Mouse (Mus musculus) E14TG2a.4 (cell line): Measurements from ENCODE around the gene Tifab.
A peak's percentile ranks its signal among the peaks of the same experiment; 100 is the strongest.

Experiments used
- H3K27me3 ChIP-seq: 2 replicates; pipeline ENCODE4 v1.6.1; 2014; ENCODE audit warnings: low read length, control low read depth; ENCODE audit not compliant: insufficient read depth
- H3K36me3 ChIP-seq: 2 replicates; pipeline ENCODE4 v1.6.1; 2014; ENCODE audit warnings: low read length, control low read depth; ENCODE audit not compliant: insufficient read depth
- H3K4me1 ChIP-seq: replicated peaks from 2 replicates; pipeline ENCODE4 v1.6.1; 2014; ENCODE audit warnings: low read depth, low read length, control low read depth
- H3K4me3 ChIP-seq: replicated peaks from 2 replicates; pipeline ENCODE4 v1.5.1; 2014; ENCODE audit warnings: mild to moderate bottlenecking, low read length
- H3K9me3 ChIP-seq: 2 replicates; pipeline ENCODE4 v1.6.1; 2014; ENCODE audit warnings: low read length, control low read depth
- CTCF ChIP-seq: conservative IDR thresholded peaks from 2 replicates; pipeline ENCODE4 v1.5.1; 2014; ENCODE audit warnings: low read length
- NANOG ChIP-seq: IDR thresholded peaks from 2 replicates; pipeline ENCODE4 v1.6.1; 2014; ENCODE audit warnings: borderline replicate concordance, low read length, mixed read lengths
- POU5F1 ChIP-seq: IDR thresholded peaks from 2 replicates; pipeline ENCODE4 v1.6.1; 2014; ENCODE audit warnings: low read length, borderline replicate concordance

Gene Tifab

DNA sequence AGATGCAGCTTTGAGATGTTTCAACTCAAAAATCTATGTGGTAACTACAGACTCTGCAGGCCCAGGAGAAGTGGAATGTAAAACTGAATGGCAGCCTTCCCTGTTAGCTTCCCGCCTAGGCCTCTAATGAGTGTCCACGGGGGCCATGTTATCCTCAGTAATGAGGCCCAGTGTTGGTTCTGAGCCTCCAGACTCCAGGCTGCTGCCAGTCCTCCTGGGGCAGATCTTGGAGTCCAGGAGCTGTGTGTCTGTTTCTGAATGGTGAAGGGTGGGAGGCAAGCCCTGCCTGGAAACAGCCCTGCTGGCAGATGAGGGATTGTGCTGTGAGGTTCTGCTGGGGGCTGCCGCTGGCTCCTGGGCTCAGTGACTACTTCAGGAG is 10.3 kb downstream of the Tifab start:
- H3K27me3 ChIP-seq, result peaks cover 50% of the 10 kb centered on the region
- TF ChIP-seq POU5F1, result no peak
- TF ChIP-seq NANOG, result no peak
- no peak for TF ChIP-seq CTCF
- H3K9me3 ChIP-seq, result no peaks in the 10 kb centered on the region
- no peak overlapping the region for H3K4me3 ChIP-seq
- peaks cover 3% of the 10 kb centered on the region for H3K4me1 ChIP-seq
- no peaks in the 10 kb centered on the region for H3K36me3 ChIP-seq

DNA sequence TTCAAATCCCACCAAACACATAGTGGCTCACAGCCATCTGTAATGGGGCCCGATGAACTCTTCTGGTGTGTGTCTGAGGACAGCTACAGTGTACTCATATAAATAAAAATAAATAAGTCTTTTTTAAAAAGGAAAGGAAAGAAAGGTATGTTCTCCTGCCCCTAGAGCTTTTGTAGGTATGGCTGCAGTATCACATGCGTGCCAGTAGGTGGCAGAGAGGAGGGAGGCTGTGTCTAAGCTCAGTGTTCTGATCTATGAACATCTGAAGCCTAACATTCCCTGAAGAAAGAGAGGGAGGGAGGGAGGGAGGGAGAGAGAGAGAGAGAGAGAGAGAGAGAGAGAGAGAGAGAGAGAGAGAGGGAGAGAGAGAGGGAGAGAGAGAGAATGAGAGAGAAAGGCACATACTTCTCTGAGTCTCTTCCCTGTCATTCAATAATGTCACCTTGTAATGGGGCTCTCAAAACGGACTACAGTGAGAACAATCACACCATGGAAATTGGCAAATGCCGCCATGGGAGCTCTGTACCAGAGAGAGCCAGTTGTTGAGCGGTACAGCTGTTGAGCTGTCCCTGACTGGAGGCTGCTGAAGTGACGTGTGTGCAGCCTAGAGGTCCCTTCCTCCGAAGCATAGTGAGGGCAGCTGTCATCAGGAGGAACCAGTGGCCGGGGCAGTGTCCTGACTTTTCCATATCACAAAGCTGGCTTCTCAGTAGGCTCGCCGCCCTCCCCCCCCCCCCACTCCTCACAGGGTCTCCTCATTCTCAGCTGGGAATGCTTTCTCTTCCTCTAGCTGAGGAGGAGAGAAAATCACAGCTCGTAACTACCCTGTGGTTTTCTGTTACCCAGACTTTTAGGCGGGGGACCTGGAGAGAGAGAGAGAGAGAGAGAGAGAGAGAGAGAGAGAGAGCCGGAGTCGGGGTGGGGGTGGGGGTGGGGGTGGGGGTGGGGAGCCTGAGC is 11.0 kb downstream of the Tifab start:
- Histone ChIP-seq H3K27me3 (peaks cover 50% of the 10 kb centered on the region), H3K4me1 (peaks cover 3% of the 10 kb centered on the region), H3K36me3 (no peaks in the 10 kb centered on the region), H3K9me3 (no peaks in the 10 kb centered on the region), H3K4me3 (no peak overlapping the region)
- no peak for TF ChIP-seq NANOG
- TF ChIP-seq POU5F1, result no peak
- peak; percentile 63 for TF ChIP-seq CTCF

DNA sequence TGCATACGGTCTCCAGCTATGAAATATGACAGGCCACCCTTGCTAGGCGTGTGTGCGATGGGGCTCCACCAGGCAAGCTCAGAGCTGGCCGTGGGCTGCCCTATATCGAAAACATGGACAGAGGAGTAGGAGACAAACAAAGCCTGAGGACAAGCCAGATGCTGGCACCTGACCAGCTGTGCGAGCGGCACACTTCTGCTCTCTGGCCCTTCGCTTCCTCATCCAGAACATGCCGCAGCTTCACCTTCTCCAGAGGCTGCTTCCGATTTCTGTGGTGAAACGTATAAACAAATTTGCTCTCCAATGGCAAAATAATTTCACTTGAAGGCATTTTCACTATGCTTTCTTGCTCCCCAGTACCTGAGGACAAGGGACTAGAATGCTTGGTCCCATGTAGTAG is 13.1 kb downstream of the Tifab start:
- H3K9me3 ChIP-seq, result no peaks in the 10 kb centered on the region
- no peaks in the 10 kb centered on the region for H3K36me3 ChIP-seq
- TF ChIP-seq NANOG (no peak), POU5F1 (no peak), CTCF (no peak)
- peaks cover 3% of the 10 kb centered on the region for H3K4me1 ChIP-seq
- H3K27me3 ChIP-seq, result peaks cover 43% of the 10 kb centered on the region
- H3K4me3 ChIP-seq, result no peak overlapping the region

DNA sequence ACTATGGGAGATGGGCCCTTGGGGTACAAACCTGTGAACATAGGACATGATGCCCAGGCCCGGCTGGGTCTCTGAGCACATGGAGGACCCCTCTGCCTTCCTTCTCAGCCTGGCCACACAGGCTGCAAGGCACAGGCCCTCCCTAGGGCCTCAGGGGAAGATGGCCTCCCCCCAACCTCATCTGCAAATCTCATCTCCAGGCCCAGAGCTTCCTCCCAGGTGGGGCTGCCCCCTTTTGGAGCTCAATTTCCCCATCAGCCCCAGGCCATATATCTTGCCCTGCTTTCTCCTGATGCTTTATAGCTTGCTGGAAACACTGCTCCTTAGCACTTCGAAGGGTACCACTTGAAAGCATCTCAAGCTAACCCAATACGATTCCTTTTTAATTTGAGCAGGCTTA is 14.3 kb downstream of the Tifab start:
- Histone ChIP-seq H3K9me3 (no peaks in the 10 kb centered on the region), H3K27me3 (peaks cover 44% of the 10 kb centered on the region), H3K36me3 (no peaks in the 10 kb centered on the region), H3K4me1 (peaks cover 13% of the 10 kb centered on the region), H3K4me3 (no peak overlapping the region)
- TF ChIP-seq POU5F1, result no peak

DNA sequence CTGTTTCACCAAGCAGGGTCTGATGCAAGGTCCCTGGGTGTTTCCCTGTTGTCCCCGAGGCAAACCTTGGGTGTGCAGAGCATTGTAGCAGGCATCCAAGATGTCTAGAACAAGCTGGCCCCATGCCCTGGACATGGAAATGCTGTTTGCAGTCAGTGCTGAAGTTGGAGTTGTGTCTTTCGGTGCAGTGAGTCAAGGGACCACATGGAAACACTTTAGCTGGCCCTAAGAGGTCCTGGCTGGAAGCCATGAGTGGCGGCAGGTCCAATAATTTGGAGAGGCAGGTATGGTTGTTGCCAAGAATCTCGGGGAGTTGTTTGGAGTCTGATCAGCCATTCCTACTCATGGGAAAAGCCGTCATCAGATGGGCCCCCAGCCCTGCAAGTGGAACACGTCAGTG is 14.9 kb downstream of the Tifab start:
- H3K4me3 ChIP-seq, result no peak overlapping the region
- no peaks in the 10 kb centered on the region for H3K36me3 ChIP-seq
- H3K9me3 ChIP-seq, result no peaks in the 10 kb centered on the region
- no peak for TF ChIP-seq NANOG
- peaks cover 38% of the 10 kb centered on the region for H3K27me3 ChIP-seq
- peaks cover 19% of the 10 kb centered on the region for H3K4me1 ChIP-seq

DNA sequence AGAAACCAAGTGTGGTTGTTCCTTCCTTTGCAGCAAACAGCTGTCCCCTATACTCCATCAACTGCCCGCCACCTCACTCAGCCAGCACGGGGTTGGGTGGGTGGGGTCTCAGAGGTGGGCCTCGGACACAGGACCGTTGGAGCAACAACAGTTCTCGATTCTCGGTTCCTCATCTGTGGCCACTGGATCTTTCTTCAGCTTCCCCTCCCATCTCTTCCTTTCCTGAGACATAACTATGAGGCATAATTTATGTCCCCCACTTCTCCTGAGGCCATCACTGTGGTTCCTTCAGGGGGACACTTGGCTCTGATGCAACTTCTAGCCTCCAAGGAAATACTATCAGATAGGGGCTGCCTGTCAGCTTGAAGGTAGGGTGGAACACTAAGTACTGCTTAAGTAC is 15.8 kb downstream of the Tifab start:
- H3K36me3 ChIP-seq, result no peaks in the 10 kb centered on the region
- peaks cover 38% of the 10 kb centered on the region for H3K27me3 ChIP-seq
- no peaks in the 10 kb centered on the region for H3K9me3 ChIP-seq
- peaks cover 22% of the 10 kb centered on the region for H3K4me1 ChIP-seq
- TF ChIP-seq CTCF, result no peak
- TF ChIP-seq NANOG, result no peak
- no peak for TF ChIP-seq POU5F1
- H3K4me3 ChIP-seq, result no peak overlapping the region

DNA sequence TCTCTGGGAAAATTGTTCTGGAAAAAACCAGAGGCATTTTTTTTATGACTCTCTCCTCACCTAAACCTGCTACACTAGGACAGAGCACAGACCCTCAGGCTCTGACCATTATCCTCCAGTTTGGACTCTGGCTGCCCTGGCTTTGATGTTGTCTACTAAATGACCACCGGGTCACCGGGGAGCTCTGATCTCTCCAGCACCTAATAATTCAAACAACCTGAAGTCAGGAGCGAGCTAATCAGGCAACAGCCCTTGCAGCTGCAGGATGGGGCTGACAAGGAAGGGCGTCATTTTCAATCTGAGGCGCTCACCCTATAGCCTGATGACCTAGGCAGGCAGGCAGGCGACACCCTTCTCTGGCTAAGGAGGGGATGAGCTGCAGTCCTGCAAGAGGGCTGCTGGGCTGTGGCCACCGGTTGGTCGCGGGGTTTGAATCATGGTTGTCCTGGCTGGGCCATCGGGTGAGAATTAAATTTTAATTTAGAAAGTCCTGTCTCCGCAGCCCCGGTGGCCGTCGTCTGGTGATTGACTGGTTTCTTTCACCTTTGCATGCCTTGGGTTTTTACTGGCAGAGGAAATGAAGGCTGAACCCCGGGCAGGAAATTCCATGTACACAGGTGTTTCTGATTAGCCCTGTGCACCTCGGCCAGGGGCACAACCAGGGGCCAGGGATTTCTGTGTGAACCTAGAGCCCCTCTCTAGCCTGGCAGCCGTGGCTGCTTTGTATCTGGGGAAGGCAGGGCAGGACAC is 18.9 kb downstream of the Tifab start:
- Histone ChIP-seq H3K9me3 (no peaks in the 10 kb centered on the region), H3K4me3 (peak overlapping the region; percentile 43; the same call in 1 of the 2 replicates), H3K36me3 (no peaks in the 10 kb centered on the region), H3K4me1 (peaks cover 20% of the 10 kb centered on the region), H3K27me3 (peaks cover 59% of the 10 kb centered on the region)
- TF ChIP-seq NANOG (no peak), CTCF (no peak), POU5F1 (no peak)

DNA sequence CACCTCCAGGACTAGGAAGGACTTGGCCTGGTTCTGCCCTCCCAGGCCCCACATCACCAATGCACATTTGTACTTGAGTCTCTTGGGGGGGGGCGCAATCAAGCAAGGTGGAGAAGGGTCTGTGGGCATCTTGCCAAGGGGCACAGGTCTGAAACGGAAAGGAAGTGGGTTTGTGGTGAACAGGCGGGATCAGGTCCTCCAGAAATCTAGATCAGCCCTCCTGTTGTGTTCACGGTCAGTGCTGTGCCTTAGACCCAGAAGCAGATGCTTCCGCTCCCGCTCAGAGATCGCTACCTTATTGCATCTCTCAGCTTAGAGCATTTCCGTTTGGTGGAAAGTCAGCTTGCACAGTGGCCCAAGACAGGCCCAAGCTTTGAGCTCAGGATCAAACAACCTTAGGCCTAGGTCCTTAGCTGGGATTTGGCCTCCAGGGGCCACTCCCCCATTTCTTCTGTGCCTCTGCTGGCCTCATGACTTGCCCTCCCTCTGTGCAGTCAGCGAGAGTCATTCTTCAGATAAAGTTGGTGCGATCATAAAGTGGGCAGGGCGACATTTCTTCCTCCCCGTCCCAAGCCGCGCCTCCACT is 19.6 kb downstream of the Tifab start:
- no peaks in the 10 kb centered on the region for H3K9me3 ChIP-seq
- peaks cover 20% of the 10 kb centered on the region for H3K4me1 ChIP-seq
- no peaks in the 10 kb centered on the region for H3K36me3 ChIP-seq
- peak overlapping the region; percentile 43 for H3K4me3 ChIP-seq
- TF ChIP-seq POU5F1 (no peak), CTCF (no peak), NANOG (no peak)
- H3K27me3 ChIP-seq, result peaks cover 56% of the 10 kb centered on the region
